Mouse (Mus musculus) heart, embryonic 14.5 days (tissue): ENCODE data around the gene Gyg. TPM values are rescaled to one million over a fixed set of nuclear protein-coding genes. Genes with fewer than 3 reads are reported as not detected.

Source experiments
- ATAC-seq: fragments of 200-750 bp; cut with Nextera tagmentation; 2 replicates; pipeline ENCODE4 v1.8.0; 2017; ENCODE audit warnings: low read depth, moderate TSS enrichment; ENCODE audit not compliant: insufficient number of reproducible peaks, insufficient read depth, low FRiP score
- H3K27ac ChIP-seq, 2 experiments: fragments of 200-500 bp in 1 of 2; fragments of 300-500 bp in 1 of 2; sonication (generic) in 1 of 2; replicated peaks in 1 of 2; 2 replicates each; pipeline ENCODE4 v1.5.1; 2012 to 2014; ENCODE audit warnings: low read depth in 2 of 2, low read length in 2 of 2, control low read depth in 1 of 2, mild to moderate bottlenecking in 1 of 2, mixed read lengths in 1 of 2; ENCODE audit not compliant: control insufficient read depth in 1 of 2, insufficient read depth in 1 of 2
- H3K27me3 ChIP-seq: fragments of 300-500 bp; sonication (generic); 2 replicates; pipeline ENCODE4 v1.6.1; 2014; ENCODE audit warnings: mild to moderate bottlenecking, low read length, control low read depth; ENCODE audit not compliant: control insufficient read depth, insufficient read depth
- H3K36me3 ChIP-seq: fragments of 300-500 bp; sonication (generic); 2 replicates; pipeline ENCODE4 v1.6.1; 2014; ENCODE audit warnings: mild to moderate bottlenecking, control low read depth, low read length, mixed read lengths; ENCODE audit not compliant: control insufficient read depth, insufficient read depth
- H3K4me1 ChIP-seq, 2 experiments: fragments of 200-500 bp in 1 of 2; fragments of 300-500 bp in 1 of 2; sonication (generic) in 1 of 2; 2 replicates each; pipeline ENCODE4 v1.6.1; 2012 to 2014; ENCODE audit warnings: low read length in 2 of 2, control low read depth in 1 of 2, mixed read lengths in 1 of 2; ENCODE audit not compliant: control insufficient read depth in 2 of 2, insufficient read depth in 2 of 2
- H3K4me2 ChIP-seq: fragments of 300-500 bp; sonication (generic); 2 replicates; pipeline ENCODE4 v1.6.1; 2014; ENCODE audit warnings: mild to moderate bottlenecking, low read length
- H3K4me3 ChIP-seq, 2 experiments: fragments of 200-500 bp in 1 of 2; fragments of 300-500 bp in 1 of 2; sonication (generic) in 1 of 2; 2 replicates each; pipeline ENCODE4 v1.5.1; 2012 to 2014; ENCODE audit warnings: low read length in 2 of 2, mild to moderate bottlenecking in 2 of 2, control low read depth in 1 of 2, low read depth in 1 of 2, moderate library complexity in 1 of 2; ENCODE audit not compliant: control insufficient read depth in 1 of 2, insufficient read depth in 1 of 2
- H3K9ac ChIP-seq: fragments of 300-500 bp; sonication (generic); 2 replicates; pipeline ENCODE4 v1.6.1; 2014; ENCODE audit warnings: mild to moderate bottlenecking, low read length
- H3K9me3 ChIP-seq: fragments of 300-500 bp; sonication (generic); 2 replicates; pipeline ENCODE4 v1.6.1; 2016; ENCODE audit warnings: low read length, control low read depth; ENCODE audit not compliant: control insufficient read depth
- WGBS: fragments of 180-500 bp; shearing (Covaris S2); extraction: QIAGEN DNeasy Blood & Tissue Kit; methylation state at CpG from one replicate; pipeline ENCODE4 v1.1.7; 2014; 5-methylcytosine and 5-hydroxymethylcytosine counted together
- polyA plus RNA-seq: library from polyadenylated mRNA; unstranded; fragments of >200 nt; fragmentation: Nextera tagmentation; extraction: Ambion mirVana; gene quantifications from 2 replicates; pipeline ENCODE4 v1.2.1, GENCODE M21; 2014

Gyg gene
- polyA plus RNA-seq, 1 experiment from 2014 or later = 797 TPM

DNA sequence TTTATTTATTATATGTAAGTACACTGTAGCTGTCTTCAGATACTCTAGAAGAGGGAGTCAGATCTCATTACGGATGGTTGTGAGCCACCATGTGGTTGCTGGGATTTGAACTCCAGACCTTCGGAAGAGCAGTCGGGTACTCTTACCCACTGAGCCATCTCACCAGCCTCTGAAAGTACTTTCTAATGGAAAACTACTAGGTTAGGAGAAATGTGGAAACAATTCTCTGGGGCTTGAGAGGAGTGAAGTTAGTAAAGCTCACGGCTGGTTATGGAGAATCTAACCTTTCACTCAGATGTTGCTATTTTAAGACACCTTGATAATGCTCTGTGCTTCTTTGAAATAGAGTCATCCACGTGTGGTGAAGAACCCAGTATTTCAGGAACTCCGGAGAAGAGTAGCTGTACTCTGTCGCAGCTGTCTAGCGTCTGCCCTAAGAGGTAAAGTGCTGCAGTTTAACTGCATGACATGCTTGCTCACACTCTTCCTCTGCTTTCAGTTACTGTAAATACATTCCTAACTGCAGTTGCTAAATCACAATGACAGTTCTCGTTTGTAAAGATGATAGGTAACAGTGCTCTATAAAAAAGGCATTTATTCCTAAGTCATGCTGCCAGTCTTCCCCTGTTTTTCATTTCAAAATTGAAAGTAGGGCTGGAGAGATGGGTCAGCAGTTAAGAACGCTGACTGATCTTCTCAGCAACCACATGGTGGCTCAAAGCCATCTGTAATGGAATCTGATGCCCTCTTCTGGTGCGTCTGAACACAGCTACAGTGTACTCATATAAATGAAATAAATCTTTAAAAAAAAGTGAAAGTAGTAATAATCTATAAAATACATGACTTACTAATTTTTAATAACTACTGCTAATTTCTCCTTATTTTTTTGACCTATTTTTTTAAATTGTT, 78.7 kb downstream of the Gyg start:
- peak overlapping the region; percentile 86 to 88 for H3K27ac ChIP-seq
- no peak overlapping the region for H3K4me3 ChIP-seq
- H3K9ac ChIP-seq = 0 out of 2 replicates have a peak overlapping the region, but pooled peaks have one; percentile 12
- H3K36me3 ChIP-seq = peaks cover 38% of the 10 kb centered on the region
- peaks cover 4 to 16% of the 10 kb centered on the region in 2 experiments for H3K4me1 ChIP-seq
- peak; percentile 56 for ATAC-seq
- 34% methylated on average over 11 of the region's 11 CpGs for WGBS
- H3K4me2 ChIP-seq = peak overlapping the region; percentile 47
- no peaks in the 10 kb centered on the region for H3K27me3 ChIP-seq
- no peaks in the 10 kb centered on the region for H3K9me3 ChIP-seq

Other genes with a start within 250 kb of the Gyg start
- 1.7 and 1.8 TPM in 2 replicates for gene Cp, start 198.3 kb downstream of the Gyg start, polyA plus RNA-seq
- gene Hps3, start 120.0 kb downstream of the Gyg start, polyA plus RNA-seq = 12.0 TPM in 2 replicates
- gene Hltf, start 97.5 kb downstream of the Gyg start, polyA plus RNA-seq = 23.1 TPM in 2 replicates
- 4.4 and 5.8 TPM in 2 replicates for gene Cpa3, start 86.9 kb upstream of the Gyg start, polyA plus RNA-seq
- gene Cpb1, start 120.4 kb upstream of the Gyg start, polyA plus RNA-seq = 0.14 TPM in 1 of 2 replicates, not detected in the other
- gene Agtr1b, start 211.9 kb upstream of the Gyg start, polyA plus RNA-seq = not detected in 2 replicates